Mouse (Mus musculus) layer of hippocampus, adult 8-10 months (tissue): ENCODE measurements around the gene Grn. TPM values are rescaled to one million over a fixed set of nuclear protein-coding genes. Genes with fewer than 3 reads are reported as not detected.

Source experiments
- DNase-seq, 2 experiments: peaks; one replicate each; pipeline ENCODE4 v3.0.0; 2022; ENCODE audit warnings: low spot score in 2 of 2
- total RNA-seq, 4 experiments: library from RNA; stranded (reverse); gene quantifications; 2 replicates each; pipeline ENCODE4 v1.2.4; 2022

Grn gene
- total RNA-seq, 4 experiments from 2014 or later: 61.9 to 191 (median 114) TPM

DNA sequence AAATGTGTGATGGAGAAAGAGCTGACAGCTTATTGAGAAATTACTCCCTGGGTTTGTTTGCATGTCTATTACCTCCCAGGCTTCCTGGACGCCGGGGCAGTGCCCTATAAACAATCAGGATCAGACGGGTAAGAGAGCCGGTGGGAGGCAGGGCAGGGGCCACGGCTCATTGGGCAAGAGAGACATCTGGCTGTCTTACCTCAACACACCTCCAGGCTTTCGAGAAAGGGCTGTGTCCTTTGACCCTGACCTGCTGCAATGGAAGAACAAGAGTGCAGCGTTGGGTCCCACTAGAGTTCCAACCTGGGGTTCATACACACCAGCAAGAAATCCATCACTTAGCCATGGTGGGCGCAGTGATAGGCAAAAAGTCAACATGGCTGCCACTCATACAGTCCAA lies 8.6 kb upstream of the Grn start:
- DNase-seq: no peak

DNA sequence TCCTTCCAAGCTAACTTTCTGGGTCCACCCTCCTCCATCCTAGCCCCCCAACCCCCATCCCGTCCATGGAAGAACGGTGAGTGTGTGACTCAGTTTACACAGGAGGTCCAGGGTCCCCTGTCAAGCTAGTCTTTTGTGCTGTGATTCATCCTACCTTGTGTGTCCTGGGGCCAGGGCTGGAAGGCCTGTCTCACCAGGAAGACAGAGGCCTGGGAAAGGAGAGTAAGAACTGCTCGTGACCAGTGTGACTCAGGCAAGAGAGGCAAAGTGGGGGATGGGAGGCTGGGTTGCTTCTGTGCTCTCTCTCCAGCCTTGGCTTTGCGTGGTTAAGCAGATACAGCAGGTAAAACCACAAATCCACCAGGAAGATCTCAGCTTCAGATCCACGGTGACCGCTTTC lies 5.4 kb upstream of the Grn start:
- DNase-seq: no peak

DNA sequence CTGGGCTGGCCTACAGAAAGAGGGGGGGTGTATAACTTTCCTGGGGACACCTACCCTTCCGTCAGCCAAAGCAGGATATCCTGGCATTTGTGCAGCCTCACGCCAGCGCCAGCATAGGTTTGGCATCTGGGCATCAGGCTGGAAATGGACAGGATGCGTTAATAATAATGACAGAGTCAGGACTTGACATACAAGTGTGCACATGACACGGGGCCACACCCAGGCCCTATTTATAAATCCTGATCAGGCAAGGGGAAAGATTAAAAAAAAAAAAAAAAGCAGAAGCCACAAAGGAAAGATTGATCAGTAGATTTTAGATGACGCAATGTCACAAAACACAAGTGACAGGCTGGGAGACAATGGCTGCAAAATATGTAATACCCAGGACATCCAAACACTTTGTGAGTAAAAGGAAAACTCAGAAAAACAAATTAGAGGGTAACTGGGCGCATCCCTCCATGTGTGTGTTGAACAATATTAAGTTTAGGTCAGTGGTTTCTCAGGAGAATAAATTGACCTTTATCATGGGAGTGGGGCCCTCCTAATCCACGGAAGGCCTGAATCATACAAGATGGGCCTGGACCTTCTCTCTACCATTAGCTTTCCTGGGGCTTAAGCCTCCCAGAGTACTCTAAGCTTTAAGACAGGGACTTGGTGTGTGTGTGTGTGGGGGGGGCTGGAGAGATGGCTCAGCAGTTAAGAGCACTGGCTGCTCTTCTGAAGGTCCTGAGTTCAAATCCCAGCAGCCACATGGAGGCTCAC lies 4.4 kb upstream of the Grn start:
- DNase-seq: no peak

DNA sequence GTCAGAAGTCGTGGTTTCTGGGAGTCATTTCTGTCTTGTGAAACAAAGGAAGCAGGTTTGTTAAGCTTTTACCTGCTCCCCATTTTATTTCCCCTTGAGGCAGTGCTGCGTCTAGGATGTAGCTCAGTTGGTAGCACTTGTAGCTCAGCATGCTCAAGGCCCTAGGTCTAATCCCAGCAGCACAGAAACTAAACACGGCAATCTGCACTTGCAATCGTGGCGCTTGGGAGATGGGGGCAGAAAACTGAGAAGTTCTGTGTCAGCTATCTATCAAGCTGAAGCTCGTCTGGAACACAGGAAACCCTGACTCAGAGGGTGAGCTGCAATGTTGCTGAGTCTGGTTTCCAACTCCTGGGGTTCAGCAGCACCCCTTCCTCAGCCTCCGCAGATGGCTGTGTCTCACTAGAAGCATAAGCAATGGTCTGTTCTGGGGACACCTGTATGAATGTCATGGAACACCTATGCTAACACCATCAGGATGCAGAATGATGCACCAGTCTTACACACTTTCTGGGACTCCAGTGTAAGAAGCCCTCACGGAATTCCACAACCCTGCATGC lies 1.1 kb upstream of the Grn start:
- no peak for DNase-seq

DNA sequence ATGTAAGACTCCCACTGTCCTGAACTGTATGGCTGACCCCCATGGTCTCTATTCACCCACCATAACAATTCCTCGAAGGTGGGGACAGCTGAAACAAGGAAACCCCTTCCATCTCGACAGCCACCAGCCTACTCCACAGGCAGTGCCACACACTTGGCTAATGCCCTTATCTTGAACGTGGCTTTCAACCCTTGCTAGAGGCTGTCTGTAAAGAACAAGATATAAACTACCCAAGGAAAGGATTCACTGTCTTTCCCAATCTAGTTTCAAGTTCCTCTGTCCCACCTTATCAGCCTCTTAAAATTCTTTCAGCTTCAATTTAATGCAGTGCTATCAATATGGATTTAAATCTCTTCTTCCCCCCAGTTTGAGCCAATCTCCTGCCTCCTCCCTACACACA lies 564 bp upstream of the Grn start:
- no peak for DNase-seq

DNA sequence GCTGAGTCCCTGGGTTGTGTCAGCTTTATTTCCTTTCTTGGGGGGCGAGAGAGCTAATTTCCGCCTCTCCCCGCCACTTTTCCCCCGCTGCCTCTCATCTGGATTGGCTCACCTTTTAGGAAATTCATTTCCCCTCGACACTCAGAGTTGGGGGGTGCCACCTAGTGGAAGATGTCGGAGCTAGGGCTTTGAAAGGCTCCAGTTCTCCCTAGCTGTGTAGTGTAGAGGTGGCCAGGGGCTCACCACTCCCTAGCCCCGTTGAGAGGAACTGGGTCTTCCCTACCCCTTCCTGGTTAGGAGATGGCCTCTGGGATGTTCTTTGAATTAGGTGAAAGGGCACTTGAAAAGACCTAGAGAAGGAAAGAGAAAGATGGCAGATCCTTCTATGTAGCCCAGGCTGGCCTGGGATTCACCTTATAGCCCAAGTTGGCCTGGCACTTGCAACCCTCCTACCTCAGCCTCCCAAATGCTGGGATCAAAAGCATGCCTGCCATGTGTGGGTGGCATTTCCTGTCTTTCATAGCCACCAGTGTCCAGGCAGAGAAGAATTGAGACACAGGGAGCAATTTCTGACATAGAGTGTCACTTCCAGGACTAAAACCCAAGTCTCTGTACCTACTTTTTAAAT lies 1.0 kb downstream of the Grn start:
- DNase-seq: peak in 1 of 2 experiments; percentile 78

DNA sequence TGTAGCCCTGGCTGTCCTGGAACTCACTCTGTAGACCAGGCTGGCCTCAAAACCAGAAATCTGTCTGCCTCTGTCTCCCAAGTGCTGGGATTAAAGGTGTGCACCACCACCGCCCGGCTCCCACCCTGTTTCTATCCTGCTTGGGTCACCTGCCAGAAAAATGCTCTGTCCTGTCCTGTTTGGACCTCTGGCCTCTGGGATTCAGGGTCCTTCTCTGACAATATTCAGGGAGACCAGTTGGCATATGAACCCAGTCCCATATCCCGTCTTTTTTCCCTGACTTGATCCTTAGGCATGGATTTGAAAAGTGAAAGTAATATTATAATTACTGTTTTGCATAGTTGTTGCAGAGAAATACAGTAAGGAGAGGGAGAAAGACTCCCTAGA lies 1.6 kb downstream of the Grn start:
- no peak for DNase-seq

DNA sequence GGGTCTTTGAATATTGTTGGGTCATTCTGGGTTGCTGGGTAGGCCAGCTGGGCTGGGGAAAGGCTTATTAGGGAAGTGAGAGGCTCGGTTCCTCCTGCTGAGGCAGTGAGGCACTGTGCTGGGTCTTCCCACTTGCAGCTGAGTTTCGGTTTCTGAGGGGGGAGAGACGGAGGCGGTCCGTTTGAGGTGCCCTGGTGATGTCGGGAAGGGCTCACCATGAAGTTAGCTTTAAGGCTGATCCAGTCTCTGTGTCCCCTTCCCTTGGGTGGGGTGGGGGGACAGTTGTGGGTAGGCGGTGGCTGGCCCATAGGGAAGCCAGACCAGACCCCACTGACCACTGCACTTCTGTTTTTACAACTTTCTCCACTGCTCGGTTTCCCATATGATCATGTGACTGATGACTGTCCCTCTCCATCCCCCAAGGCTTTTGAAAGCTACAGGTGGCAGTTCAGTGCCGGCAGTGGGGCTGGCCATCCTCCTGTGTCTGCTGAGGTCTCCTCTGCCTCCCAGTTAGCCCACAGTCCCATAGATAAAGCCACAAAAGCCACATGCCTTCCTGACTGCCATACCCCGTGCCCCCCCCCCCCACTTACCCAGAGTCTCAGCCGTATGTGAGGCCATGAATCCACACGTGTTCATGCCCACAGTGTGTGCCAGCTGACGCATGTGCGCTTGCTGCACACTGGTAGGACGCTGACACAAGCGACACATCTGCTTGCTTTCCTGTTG lies 2.2 kb downstream of the Grn start:
- no peak for DNase-seq

DNA sequence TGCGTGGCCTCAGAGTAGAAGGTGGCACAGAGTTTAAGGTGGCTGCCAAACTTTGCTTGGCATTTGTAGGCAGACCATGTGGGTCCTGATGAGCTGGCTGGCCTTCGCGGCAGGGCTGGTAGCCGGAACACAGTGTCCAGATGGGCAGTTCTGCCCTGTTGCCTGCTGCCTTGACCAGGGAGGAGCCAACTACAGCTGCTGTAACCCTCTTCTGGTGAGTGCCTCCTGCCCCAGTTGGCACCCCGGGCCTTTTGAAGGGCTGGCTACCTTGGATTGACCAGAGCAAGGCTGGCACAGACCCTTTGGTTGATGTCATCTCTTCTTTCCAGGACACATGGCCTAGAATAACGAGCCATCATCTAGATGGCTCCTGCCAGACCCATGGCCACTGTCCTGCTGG lies 2.8 kb downstream of the Grn start:
- peak in 1 of 2 experiments; percentile 32 for DNase-seq

DNA sequence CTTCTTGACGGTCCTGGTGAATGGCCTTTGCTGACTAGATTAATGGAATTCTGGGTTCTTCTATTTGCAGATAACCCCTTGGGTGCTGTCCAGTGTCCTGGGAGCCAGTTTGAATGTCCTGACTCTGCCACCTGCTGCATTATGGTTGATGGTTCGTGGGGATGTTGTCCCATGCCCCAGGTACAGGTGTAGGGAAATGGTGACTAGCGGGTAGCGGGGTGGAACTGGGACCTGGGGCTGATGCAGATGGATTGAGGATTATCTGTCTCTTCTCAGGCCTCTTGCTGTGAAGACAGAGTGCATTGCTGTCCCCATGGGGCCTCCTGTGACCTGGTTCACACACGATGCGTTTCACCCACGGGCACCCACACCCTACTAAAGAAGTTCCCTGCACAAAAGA lies 3.8 kb downstream of the Grn start:
- DNase-seq: no peak

DNA sequence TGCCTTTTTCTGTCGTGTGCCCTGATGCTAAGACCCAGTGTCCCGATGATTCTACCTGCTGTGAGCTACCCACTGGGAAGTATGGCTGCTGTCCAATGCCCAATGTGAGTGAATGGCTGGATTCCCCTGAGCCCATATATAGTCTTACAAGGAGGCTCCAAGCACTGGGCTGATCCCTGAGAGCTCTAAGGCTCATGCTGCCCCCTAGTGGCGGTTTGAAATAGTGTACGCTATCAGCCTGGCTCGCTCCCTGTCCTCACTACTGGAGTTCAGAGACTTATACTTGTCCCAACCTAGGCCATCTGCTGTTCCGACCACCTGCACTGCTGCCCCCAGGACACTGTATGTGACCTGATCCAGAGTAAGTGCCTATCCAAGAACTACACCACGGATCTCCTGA lies 4.3 kb downstream of the Grn start:
- DNase-seq: peak; percentile 83 to 93

DNA sequence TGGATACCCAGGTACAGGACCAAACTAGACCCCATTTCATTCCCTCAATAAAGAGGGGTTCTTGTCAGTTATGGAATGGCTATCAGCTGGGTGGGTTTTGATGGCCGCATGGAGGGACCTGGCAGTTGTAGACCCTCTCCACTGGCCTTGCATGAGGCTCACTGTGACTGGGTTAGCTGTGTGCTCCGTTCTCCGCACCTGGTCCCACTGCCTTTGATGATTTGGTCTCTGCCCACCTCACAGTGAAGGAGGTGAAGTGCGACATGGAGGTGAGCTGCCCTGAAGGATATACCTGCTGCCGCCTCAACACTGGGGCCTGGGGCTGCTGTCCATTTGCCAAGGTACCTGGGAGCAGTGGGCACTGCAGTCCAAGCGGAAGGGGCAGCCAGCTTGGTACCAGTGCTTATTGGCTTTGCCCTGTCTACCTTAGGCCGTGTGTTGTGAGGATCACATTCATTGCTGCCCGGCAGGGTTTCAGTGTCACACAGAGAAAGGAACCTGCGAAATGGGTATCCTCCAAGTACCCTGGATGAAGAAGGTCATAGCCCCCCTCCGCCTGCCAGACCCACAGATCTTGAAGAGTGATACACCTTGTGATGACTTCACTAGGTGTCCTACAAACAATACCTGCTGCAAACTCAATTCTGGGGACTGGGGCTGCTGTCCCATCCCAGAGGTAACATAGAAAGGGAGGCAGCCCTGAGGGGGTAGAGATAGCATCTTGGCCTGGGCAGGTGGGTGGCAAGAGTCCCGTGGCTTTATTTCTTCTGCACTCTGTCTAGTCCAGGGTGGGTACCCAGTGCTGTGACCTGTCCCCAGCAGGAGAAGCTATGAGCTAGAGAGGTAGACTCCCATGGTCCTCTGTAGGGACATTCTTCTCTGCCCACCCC lies 4.9 kb downstream of the Grn start:
- no peak for DNase-seq

DNA sequence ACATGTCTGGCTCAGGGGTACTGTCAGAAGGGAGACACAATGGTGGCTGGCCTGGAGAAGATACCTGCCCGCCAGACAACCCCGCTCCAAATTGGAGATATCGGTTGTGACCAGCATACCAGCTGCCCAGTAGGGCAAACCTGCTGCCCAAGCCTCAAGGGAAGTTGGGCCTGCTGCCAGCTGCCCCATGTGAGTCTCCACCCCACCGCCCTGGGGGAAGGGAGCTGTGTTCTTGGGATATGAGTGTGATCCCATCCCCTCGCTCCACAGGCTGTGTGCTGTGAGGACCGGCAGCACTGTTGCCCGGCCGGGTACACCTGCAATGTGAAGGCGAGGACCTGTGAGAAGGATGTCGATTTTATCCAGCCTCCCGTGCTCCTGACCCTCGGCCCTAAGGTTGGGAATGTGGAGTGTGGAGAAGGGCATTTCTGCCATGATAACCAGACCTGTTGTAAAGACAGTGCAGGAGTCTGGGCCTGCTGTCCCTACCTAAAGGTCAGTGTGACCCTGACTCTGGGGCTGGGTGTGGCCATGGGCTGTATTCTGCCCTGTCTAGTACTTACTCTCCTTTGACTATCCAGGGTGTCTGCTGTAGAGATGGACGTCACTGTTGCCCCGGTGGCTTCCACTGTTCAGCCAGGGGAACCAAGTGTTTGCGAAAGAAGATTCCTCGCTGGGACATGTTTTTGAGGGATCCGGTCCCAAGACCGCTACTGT lies 5.8 kb downstream of the Grn start:
- peak in 1 of 2 experiments; percentile 20 for DNase-seq

DNA sequence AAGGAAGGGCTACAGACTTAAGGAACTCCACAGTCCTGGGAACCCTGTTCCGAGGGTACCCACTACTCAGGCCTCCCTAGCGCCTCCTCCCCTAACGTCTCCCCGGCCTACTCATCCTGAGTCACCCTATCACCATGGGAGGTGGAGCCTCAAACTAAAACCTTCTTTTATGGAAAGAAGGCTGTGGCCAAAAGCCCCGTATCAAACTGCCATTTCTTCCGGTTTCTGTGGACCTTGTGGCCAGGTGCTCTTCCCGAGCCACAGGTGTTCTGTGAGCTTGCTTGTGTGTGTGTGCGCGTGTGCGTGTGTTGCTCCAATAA lies 6.3 kb downstream of the Grn start:
- DNase-seq: no peak

DNA sequence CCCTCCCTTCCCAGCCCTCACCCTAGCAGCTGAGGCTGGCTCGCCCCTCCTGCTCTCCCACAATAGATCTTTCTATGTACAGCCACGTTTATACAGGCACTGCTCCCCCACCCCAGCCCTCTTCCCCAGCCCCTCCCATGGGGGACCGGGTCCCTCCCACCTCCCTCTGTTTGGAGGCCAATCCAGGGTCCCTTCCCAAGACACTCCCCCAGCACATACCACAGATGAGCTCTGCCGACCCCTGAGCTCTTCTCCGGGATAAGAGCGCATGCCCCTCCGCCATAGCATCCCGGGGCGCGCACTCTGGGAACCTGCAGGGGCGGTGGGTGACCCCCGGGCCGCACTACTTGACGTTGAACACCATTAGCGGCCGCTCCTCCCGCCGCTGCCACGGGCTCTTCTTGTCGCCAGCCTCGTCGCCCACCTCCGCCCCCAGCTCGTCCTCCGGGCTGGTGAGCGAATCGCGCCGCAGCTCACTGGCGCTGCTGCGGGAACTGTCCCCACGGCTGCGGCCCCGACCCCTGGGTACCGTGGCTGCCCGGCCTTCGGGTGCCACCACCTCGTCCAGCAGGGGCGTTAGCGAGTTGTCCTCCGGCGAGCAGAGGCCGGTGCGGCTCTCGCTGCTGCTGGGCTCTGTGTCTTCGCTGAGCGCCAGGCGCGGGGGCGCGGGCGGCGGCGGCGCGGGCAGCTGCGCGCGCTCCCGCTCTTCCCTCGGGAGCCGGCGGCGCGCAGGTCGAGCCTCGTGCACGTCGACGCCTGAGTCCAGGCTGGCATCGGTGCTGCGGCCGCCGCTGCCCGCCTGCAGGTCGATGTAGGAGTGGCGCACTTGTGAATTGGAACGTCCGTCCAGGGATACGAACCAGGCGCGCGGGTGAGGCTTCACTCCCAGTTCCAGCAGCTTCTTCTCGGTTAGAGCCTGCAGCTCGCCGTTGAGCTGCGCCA lies 7.3 kb downstream of the Grn start:
- DNase-seq: peak in 1 of 2 experiments; percentile 65

DNA sequence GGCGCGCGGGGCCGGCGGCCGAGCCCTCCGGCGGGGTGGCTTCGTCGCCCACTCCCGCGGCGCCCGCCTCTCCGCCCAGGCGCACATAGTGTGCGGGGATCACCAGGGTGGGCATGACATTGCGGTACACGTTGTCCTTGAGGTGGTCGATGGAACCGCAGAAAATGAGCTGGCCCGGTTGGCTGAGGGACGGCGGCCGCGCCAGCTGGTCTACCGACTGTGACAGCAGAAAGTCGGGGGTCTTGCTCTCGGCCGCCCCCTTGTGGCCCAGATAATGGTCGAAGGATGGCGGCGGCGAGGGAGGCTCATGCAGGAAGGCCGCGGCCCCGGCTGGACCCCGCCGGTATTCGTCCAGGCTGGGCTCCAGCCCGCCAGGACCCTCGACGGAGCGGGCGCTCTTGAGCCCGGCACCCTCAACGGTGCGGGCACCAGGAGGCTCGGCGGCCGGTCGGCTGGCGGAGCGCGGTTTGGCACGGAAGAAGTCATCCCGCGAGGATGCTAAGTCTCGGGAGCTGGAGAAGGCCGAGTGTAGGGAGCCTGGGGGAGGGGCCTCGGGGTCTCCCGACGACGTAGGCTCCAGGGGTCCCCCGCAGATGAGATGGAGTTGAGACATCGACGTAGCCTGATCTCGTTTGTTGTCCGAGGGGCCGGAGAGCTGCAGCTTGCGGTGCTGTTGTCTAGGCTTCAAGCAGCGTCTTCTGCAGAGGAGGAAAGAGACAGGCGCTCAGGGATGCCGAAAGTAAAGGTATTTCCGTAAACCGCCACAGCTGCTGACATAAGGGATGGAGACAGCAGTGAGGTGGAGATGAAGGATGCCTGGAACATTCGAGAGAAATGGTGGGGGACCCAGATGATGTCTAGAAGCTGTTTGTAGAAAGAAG lies 8.3 kb downstream of the Grn start:
- peak in 1 of 2 experiments; percentile 81 for DNase-seq

DNA sequence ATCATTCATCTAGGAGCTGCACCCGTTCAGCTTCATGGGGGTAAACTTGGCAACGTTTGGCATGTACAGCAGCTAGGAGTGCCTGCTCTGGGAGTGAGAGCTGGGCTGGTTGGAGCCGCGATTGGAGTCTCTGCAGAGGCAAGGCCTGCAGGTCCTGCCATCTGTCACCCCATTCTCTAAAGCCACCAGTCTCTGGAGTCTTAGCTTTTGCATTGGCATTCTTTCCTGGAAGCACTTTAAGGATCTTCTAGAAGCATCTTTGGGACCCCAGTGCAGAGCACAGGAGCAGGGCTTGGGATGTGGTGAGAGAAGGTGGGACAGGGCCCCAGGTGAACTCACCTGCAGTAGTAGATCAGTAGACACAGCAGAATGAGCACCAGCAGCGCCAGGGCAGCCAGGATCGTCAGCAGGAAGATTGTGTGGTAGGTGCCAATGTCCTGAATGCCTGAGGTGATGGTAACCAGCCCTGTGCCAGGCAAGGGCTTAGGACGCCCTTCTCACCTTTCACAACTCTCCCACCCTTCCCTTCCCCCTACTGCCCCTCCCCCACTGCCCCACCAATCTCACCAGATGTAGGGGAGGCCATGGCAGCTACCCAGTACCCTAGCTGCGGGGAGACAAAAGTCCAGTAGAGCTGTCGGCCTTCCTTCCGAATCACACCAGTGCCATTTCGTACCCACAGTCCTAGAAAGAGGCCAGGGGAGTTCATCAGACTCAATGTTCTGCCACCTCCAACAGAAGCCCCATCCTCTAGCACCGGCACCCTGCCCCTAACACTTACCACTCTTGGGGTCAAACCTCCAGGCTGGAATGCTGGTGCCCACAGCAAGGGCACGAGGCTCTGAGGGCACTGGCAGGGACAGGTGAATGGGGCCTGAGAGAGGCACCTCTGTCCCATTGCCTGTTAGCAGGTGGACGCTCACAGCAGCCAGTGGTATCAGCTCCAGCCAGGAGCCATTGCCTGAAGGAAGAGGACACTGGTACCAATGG lies 9.3 kb downstream of the Grn start:
- peak in 1 of 2 experiments; percentile 27 for DNase-seq
